Mouse (Mus musculus): Measurements from ENCODE around the gene Pgr. TPM values are rescaled to one million over a fixed set of nuclear protein-coding genes. Genes with fewer than 3 reads are reported as not detected.

Pgr gene
- 1.3 and 2.2 TPM in 2 replicates for total RNA-seq (2017)

DNA sequence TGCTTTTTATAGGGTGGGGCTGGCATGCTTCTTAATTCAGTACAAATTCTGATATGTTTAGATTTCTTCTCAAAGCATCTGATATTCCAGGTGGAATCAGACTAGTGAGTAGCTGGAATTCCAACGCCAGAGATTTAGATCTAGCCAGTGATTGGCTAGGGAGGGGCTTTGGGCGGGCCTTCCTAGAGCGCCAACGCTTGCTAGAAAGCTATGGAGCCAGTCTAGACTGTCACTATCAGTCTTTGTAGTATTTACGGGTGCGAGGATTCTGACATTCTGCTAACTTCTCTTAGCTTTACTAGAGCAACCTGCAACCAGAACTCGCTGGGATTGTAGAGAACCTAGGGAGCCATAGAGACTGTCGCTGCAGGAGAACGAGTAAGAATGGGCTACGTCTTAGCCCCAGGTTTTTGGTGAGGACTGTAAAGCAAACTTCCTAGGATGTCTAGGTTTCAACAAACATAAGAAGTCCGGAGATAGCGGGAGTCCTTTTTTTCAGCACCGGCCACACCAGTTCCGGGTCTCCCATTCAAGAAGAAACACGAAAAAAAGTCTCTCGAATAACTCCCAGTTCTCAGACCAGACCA is at the start of gene Pgr:
Gene Pgr (plus strand): TSS at position 218 of the 587 bp plus-strand sequence.
- no peak; a peak in 1 of 4 replicates for ATAC-seq (replicated peaks in 1 of 2; ENCODE audit: insufficient read depth in 1 of 2, low FRiP score in 2 of 2, low TSS enrichment in 1 of 2, low read depth in 1 of 2, poor library complexity in 2 of 2, severe bottlenecking in 2 of 2)

DNA sequence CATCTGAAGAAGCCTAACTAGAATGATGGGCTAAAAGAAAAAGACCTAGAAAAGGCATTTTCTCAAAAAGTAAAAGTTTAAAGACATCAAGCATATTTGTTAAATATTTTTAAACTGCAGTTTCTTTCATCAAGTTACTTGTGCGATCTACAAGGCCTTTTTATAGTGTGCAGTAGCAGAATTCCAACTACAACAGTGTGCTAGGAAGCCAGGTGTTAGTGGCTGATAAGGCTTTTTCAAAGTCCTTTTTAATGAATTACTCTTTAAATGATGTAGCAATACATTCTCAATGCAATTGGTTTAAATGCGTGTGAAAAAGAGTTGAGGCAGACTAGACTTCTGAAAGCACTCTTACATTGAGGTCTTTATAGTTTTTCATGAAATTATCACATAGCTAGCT is 42.2 kb upstream of the Pgr start:
- ATAC-seq (replicated peaks in 1 of 2; ENCODE audit: insufficient read depth in 1 of 2, low FRiP score in 2 of 2, low TSS enrichment in 1 of 2, low read depth in 1 of 2, poor library complexity in 2 of 2, severe bottlenecking in 2 of 2): no peak

DNA sequence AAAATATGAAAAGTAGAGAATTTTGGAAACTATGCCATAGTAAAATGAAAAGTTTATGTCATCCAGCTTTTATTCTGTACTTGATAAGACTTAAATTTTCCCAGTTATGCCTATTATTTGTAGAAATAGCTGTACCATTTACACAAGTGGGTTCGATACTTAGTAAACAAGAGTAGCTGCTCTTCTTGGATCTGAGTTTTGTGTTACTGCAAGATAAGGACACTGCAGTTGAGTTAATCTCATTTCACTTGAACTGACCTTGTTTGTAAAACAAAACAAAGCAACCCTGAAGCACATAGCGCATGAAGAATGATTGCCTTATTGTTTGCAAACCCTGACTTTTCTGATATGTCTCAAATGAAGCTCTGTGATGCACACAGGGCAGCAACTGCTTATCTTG is 31.1 kb upstream of the Pgr start:
- no peak for ATAC-seq (replicated peaks in 1 of 2; ENCODE audit: insufficient read depth in 1 of 2, low FRiP score in 2 of 2, low TSS enrichment in 1 of 2, low read depth in 1 of 2, poor library complexity in 2 of 2, severe bottlenecking in 2 of 2)

DNA sequence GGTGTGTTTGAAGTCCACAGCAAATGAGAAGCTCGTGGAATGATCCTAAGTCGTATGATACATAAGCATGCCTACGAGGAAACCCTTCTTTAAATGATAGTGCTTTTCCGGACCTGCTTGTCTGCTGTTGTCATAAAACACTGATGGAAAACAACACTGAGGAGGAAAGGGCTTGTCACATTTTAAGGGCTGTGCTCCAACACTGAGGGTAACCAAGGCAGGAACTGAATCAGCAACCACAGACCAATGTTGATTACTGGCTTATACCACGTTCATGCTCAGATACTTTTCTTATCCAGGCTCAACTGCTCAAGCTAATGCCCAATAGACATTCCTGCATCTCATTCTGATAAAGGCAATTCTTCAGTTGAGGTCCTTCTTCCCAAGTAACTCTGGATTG is 4.4 kb upstream of the Pgr start:
- peak; percentile 90 to 92 for ATAC-seq (replicated peaks in 1 of 2; ENCODE audit: insufficient read depth in 1 of 2, low FRiP score in 2 of 2, low TSS enrichment in 1 of 2, low read depth in 1 of 2, poor library complexity in 2 of 2, severe bottlenecking in 2 of 2)

DNA sequence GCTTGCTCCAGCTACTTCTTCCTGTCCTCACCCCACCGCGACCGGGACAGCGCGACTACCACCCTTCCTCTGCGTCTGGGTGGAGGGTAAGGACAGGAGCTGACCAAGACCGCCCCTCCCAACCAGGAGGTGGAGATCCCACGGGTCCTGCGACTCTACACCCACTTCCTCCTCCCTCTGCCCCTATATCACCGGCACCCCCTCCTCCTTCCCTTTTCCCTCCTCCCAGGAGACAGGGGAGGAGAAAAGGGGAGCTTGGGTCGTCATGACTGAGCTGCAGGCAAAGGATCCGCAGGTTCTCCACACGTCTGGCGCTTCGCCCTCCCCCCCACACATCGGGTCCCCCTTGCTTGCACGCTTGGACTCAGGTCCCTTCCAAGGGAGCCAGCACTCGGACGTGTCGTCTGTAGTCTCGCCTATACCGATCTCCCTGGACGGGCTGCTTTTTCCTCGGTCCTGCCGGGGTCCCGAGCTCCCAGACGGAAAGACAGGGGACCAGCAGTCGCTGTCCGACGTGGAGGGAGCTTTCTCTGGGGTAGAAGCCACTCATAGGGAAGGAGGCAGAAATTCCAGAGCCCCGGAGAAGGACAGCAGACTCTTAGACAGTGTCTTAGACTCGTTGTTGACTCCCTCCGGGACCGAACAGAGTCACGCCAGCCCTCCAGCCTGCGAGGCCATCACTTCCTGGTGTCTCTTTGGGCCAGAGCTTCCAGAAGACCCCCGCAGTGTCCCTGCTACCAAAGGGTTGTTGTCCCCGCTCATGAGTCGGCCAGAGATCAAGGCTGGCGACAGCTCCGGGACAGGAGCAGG is 775 bp downstream of the Pgr start:
- ATAC-seq (replicated peaks in 1 of 2; ENCODE audit: insufficient read depth in 1 of 2, low FRiP score in 2 of 2, low TSS enrichment in 1 of 2, low read depth in 1 of 2, poor library complexity in 2 of 2, severe bottlenecking in 2 of 2): peak; percentile 44 to 54

DNA sequence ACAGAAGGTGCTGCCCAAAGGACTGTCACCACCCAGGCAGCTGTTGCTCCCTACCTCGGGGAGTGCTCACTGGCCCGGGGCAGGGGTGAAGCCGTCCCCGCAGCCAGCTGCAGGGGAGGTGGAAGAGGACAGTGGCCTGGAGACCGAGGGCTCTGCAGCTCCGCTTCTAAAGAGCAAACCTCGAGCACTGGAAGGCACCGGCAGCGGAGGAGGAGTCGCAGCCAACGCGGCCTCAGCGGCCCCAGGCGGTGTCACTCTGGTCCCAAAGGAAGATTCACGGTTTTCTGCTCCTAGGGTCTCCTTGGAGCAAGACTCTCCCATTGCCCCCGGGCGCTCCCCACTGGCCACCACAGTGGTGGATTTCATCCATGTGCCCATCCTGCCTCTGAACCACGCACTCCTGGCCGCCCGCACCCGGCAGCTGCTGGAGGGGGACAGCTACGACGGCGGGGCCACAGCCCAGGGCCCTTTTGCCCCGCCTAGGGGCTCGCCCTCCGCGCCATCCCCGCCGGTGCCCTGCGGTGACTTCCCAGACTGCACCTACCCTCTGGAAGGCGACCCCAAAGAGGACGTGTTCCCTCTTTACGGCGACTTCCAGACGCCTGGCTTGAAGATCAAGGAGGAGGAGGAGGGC is 1.5 kb downstream of the Pgr start:
- peak; percentile 27 to 33 for ATAC-seq (replicated peaks in 1 of 2; ENCODE audit: insufficient read depth in 1 of 2, low FRiP score in 2 of 2, low TSS enrichment in 1 of 2, low read depth in 1 of 2, poor library complexity in 2 of 2, severe bottlenecking in 2 of 2)

DNA sequence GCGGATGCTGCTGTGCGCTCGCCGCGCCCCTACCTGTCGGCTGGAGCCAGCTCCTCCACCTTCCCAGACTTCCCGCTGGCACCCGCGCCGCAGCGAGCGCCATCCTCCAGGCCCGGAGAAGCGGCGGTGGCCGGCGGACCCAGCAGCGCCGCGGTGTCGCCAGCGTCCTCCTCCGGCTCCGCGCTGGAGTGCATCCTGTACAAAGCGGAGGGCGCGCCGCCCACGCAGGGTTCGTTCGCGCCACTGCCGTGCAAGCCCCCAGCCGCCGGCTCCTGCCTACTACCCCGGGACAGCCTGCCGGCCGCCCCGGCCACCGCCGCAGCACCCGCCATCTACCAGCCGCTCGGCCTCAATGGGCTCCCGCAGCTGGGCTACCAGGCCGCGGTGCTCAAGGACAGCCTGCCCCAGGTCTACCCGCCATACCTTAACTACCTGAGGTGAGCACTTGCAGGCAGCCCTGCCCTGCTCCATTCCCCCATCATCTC is 2.1 kb downstream of the Pgr start:
- peak in 1 of 2 experiments; percentile 3; a peak in 1 of 4 replicates for ATAC-seq (replicated peaks in 1 of 2; ENCODE audit: insufficient read depth in 1 of 2, low FRiP score in 2 of 2, low TSS enrichment in 1 of 2, low read depth in 1 of 2, poor library complexity in 2 of 2, severe bottlenecking in 2 of 2)

DNA sequence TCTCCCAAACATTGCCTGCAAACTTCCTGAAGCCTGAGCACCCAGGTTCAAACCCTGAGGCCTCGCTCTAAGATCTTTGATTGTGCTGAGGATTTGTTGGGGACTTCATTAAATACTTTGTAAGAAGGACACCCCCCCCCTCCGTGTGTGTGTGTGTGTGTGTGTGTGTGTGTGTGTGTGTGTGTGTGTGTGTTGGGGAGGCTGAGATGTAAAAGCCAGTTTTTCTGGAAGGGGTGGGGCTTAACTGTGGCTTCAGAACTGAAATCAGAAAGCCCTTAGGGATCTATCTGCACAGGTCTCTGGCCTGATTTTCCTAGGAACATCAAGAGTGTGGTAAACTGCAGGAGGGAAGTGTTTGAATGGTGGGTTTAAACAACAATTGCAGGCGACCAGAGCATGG is 2.6 kb downstream of the Pgr start:
- ATAC-seq (replicated peaks in 1 of 2; ENCODE audit: insufficient read depth in 1 of 2, low FRiP score in 2 of 2, low TSS enrichment in 1 of 2, low read depth in 1 of 2, poor library complexity in 2 of 2, severe bottlenecking in 2 of 2): no peak

DNA sequence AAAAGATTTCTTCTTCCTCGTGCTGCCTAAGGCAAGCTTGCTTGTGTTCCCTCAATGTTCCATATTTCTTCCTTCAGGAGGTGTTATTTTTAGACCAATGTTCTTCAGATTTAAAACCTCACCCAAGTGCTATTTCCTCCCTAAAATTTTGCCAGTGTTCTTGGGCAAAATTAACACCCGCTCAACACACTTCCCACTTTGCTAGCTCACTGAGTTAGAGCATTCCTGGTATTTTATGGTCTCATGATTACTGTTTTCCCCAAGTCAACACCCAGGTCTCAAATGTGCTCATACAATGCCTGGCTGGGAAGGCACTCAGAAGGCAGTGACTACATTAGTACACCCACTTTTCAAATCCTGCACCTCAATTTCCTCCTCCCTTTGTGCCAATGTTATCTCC is 27.9 kb downstream of the Pgr start:
- no peak for ATAC-seq (replicated peaks in 1 of 2; ENCODE audit: insufficient read depth in 1 of 2, low FRiP score in 2 of 2, low TSS enrichment in 1 of 2, low read depth in 1 of 2, poor library complexity in 2 of 2, severe bottlenecking in 2 of 2)

DNA sequence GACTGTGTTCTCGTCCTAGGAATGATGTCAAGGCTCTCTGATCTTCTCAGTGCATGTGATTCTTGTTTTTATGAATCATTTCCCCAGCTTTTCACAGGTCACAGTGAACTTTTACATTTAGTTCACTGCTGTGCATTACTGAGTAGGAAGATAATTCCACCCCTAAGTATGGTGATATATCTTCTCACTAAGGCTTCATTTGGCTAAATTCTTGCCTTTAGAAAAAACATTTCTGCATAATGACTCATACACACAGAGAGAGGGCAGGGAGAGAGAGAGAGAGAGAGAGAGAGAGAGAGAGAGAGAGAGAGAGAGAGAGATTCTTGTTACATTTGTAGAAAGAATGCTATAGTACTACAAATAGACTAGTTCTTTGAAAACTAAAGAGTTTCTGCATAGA is 38.1 kb downstream of the Pgr start:
- no peak for ATAC-seq (replicated peaks in 1 of 2; ENCODE audit: insufficient read depth in 1 of 2, low FRiP score in 2 of 2, low TSS enrichment in 1 of 2, low read depth in 1 of 2, poor library complexity in 2 of 2, severe bottlenecking in 2 of 2)

DNA sequence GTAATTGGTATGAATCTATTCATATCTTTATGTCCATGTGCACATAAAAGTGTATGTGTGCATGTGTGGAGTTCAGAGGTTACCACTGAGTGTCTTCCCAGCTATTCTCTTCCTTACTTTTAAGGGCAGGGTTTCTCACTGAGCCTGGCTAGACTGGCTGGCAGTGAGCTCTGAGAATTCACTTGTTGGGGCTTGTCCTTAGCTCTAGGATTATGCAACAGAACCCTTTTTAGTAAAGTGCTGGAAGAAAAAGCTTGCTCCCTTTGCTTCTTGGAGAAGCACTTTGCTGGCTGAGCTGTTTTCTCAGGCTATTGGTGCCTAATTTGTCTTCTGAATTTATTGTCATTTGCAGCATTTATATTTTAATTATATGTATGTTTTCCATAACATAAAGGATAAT is 53.7 kb downstream of the Pgr start:
- ATAC-seq (replicated peaks in 1 of 2; ENCODE audit: insufficient read depth in 1 of 2, low FRiP score in 2 of 2, low TSS enrichment in 1 of 2, low read depth in 1 of 2, poor library complexity in 2 of 2, severe bottlenecking in 2 of 2): no peak

DNA sequence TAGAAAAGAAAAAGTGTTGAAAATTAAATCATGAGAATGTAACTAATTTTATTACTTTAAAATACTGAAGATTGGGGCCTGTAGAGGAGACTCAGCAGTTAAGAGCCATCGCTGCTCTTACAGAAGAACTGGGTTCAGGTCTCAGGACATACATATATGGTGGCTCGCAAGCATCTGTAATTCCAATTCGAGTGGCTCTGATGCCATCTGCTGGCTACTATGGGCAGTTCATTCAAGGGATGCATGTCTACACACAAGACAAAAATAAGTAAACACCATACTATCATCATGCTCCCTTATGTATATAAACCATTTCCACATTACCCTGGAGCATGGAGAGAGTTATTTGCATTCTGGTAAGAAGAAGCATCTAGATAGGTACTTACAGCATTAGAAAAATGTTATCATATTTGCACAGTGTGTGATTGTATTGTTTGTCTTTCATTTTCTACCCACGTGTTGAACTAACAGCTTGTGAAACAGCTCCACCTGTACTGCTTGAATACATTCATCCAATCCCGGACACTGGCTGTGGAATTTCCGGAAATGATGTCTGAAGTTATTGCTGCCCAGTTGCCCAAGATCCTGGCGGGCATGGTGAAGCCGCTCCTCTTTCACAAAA is 65.0 kb downstream of the Pgr start:
- peak; percentile 59 to 74 for ATAC-seq (replicated peaks in 1 of 2; ENCODE audit: insufficient read depth in 1 of 2, low FRiP score in 2 of 2, low TSS enrichment in 1 of 2, low read depth in 1 of 2, poor library complexity in 2 of 2, severe bottlenecking in 2 of 2)

DNA sequence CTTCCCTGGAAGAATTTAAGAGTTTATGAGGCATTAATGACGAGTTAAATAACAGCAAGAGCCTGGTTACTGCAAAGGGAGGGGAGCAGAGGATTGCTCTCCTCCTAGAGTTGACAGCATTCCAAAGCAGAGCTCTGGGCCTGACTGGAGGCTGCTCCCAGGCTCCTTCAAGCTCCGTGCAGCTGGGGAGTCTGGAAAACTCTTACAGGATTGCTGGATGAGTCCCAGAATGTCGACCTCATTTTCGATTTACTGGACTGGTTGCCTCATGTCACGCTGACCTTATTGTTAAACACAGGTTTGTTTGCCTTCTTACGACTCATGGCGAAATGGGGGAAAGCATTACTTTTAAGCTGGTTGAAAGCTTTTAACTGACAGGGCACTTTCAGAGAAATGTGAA is 70.6 kb downstream of the Pgr start:
- no peak for ATAC-seq (replicated peaks in 1 of 2; ENCODE audit: insufficient read depth in 1 of 2, low FRiP score in 2 of 2, low TSS enrichment in 1 of 2, low read depth in 1 of 2, poor library complexity in 2 of 2, severe bottlenecking in 2 of 2)

DNA sequence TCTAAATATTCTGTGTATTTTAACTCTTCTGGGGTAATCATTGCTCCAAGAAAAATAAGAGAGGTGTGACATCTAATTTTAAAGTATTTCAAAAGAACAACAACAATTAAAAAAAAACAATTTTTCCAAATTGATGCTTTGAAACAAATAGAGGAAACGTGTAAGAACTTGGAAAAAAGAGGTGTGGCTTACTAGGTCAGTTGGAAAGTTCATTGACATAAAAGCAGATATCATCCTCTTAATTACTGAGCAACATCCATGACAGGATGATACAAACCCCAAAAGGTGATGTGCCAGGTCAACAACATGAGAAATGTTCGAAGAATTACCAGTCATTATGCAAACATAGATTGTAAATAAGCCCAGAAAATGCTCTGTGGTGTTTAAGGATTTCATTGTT is 71.9 kb downstream of the Pgr start, which contains the start of gene Gm16485:
Gene Gm16485 (plus strand): TSS at position 301 of the 400 bp plus-strand sequence.
- ATAC-seq (replicated peaks in 1 of 2; ENCODE audit: insufficient read depth in 1 of 2, low FRiP score in 2 of 2, low TSS enrichment in 1 of 2, low read depth in 1 of 2, poor library complexity in 2 of 2, severe bottlenecking in 2 of 2): no peak

DNA sequence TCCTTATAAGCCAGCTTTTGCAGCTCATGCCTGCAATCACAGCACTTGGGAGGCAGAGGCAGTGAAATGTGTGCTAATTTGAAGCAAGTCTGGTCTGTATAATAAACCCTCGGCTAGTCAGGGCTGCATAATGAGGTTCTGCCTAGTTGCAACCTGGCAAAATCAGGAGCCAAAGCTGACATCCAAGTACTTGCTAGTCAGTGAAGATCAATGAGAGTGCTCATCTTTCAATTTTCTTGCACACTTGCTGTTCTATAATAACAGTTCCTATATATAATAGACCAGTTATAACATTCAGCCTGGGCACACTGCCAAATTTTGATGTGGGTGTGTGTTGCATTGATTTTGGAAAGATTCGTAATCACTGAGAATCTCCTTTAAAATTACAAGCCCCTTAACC is 78.1 kb downstream of the Pgr start:
- no peak for ATAC-seq (replicated peaks in 1 of 2; ENCODE audit: insufficient read depth in 1 of 2, low FRiP score in 2 of 2, low TSS enrichment in 1 of 2, low read depth in 1 of 2, poor library complexity in 2 of 2, severe bottlenecking in 2 of 2)

DNA sequence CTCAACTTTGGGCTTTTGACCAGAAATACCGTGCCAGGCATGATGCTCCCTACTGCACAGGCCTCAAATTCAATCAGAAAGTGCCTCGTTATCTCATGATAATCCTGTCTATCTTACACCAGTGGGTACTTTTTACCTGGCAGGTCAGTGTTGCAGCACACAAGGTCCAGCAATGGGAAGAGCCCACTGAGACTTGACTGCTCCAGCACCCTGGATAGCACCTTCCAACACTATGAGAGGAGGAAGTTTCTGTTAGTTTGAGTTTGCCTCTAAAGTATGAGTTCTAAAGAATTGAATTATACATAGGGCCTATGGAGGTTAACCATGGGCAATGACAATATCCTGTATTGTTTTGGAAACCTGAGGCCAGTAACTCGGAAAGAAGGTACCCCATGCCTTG is 82.7 kb downstream of the Pgr start:
- peak in 1 of 2 experiments; percentile 56; a peak in 1 of 4 replicates for ATAC-seq (replicated peaks in 1 of 2; ENCODE audit: insufficient read depth in 1 of 2, low FRiP score in 2 of 2, low TSS enrichment in 1 of 2, low read depth in 1 of 2, poor library complexity in 2 of 2, severe bottlenecking in 2 of 2)

DNA sequence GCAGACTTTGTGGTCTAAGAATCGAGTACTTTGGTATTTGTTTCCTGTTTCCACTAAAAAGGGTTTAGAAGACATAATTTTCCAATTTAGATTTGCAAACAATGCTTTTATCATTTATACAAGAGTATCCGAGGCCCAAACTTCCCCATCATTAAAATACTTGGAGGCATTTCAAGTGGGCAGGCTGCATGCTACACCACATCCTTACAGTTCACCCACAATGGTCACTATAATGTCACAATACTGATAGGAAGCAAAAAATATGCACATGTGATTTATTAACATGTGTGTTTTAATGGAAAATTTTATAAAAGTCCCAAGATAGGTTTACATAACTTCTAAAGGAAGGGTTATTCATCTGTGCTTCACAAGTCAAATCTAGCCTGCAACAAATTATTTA is 96.9 kb downstream of the Pgr start:
- ATAC-seq (replicated peaks in 1 of 2; ENCODE audit: insufficient read depth in 1 of 2, low FRiP score in 2 of 2, low TSS enrichment in 1 of 2, low read depth in 1 of 2, poor library complexity in 2 of 2, severe bottlenecking in 2 of 2): peak; percentile 89 to 92

DNA sequence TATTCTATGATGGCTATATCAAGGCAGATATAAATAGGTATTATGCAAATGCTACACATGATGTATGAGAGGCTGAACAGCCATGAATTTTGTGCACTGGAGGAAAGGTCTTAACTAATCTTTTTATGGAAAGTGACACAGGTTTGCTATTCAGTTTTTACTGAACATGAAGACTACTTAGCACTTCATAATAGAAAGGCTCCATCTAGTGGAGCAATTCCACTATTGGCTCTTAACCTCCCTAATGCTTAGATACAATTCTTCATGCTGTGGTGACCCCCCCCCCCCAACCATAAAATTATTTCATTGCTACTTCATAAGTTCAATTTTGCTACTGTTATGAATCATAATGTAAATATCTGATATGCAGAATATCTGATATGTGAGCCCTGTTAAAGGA is 101.5 kb downstream of the Pgr start:
- ATAC-seq (replicated peaks in 1 of 2; ENCODE audit: insufficient read depth in 1 of 2, low FRiP score in 2 of 2, low TSS enrichment in 1 of 2, low read depth in 1 of 2, poor library complexity in 2 of 2, severe bottlenecking in 2 of 2): peak in 1 of 2 experiments; percentile 39; a peak in 1 of 4 replicates
